Mouse (Mus musculus) embryonic facial prominence, embryonic 11.5 days (tissue): ENCODE measurements around the gene Rcor3. TPM values are rescaled to one million over a fixed set of nuclear protein-coding genes. Genes with fewer than 3 reads are reported as not detected.

Experiments used
- ATAC-seq: fragments of 200-750 bp; cut with Nextera tagmentation; replicated peaks from 2 replicates; pipeline ENCODE4 v1.8.0; 2017; ENCODE audit warnings: low read depth; ENCODE audit not compliant: insufficient number of reproducible peaks, low FRiP score, low TSS enrichment
- DNase-seq: peaks from one replicate; pipeline ENCODE4 v3.0.0-alpha.2; 2015; ENCODE audit warnings: low spot score
- H3K27ac ChIP-seq: fragments of 300-500 bp; sonication (generic); replicated peaks from 2 replicates; pipeline ENCODE4 v1.5.1; 2014; ENCODE audit warnings: mild to moderate bottlenecking, low read depth, low read length, control low read depth
- H3K27me3 ChIP-seq: fragments of 300-500 bp; sonication (generic); 2 replicates; pipeline ENCODE4 v1.6.1; 2014; ENCODE audit warnings: mild to moderate bottlenecking, low read length, moderate library complexity, mixed read lengths; ENCODE audit not compliant: control insufficient read depth, insufficient read depth
- H3K36me3 ChIP-seq: fragments of 300-500 bp; sonication (generic); replicated peaks from 2 replicates; pipeline ENCODE4 v1.6.1; 2014; ENCODE audit warnings: low read depth, mild to moderate bottlenecking, low read length, moderate library complexity, mixed read lengths; ENCODE audit not compliant: control insufficient read depth, insufficient read depth
- H3K4me1 ChIP-seq: fragments of 300-500 bp; sonication (generic); 2 replicates; pipeline ENCODE4 v1.6.1; 2014; ENCODE audit warnings: low read length, mixed read lengths; ENCODE audit not compliant: control insufficient read depth, insufficient read depth
- H3K4me2 ChIP-seq: fragments of 300-500 bp; sonication (generic); 2 replicates; pipeline ENCODE4 v1.6.1; 2014; ENCODE audit warnings: low read depth, mild to moderate bottlenecking, control low read depth, low read length, moderate library complexity
- H3K4me3 ChIP-seq: fragments of 300-500 bp; sonication (generic); 2 replicates; pipeline ENCODE4 v1.5.1; 2014; ENCODE audit warnings: low read depth, low read length, control low read depth
- H3K9ac ChIP-seq: fragments of 300-500 bp; sonication (generic); replicated peaks from 2 replicates; pipeline ENCODE4 v1.6.1; 2014; ENCODE audit warnings: mild to moderate bottlenecking, control low read depth, low read length
- H3K9me3 ChIP-seq: fragments of 300-500 bp; sonication (generic); replicated peaks from 2 replicates; pipeline ENCODE4 v1.6.1; 2016; ENCODE audit warnings: mild to moderate bottlenecking, low read length, inconsistent platforms, mixed read lengths; ENCODE audit not compliant: control insufficient read depth
- WGBS: fragments of 180-500 bp; shearing (Covaris S2); extraction: QIAGEN DNeasy Blood & Tissue Kit; methylation state at CpG from one replicate; pipeline ENCODE4 v1.1.7; 2014; 5-methylcytosine and 5-hydroxymethylcytosine counted together
- polyA plus RNA-seq: library from polyadenylated mRNA; unstranded; fragments of >200 nt; fragmentation: Nextera tagmentation; extraction: Ambion mirVana; gene quantifications from 2 replicates; pipeline ENCODE4 v1.2.1, GENCODE M21; 2014

The Rcor3 gene
- polyA plus RNA-seq, 1 experiment from 2014 or later, result 17.3 TPM

GRCm38 (mm10) chr1:192058911-192059310 is 79.0 kb downstream of the Rcor3 start:
- no peak for DNase-seq
- no peaks in the 10 kb centered on the region for H3K9me3 ChIP-seq
- 85% methylated on average over 10 of the region's 10 CpGs for WGBS
- H3K4me3 ChIP-seq, result no peak overlapping the region
- H3K4me2 ChIP-seq, result no peak overlapping the region
- no peak for ATAC-seq
- H3K9ac ChIP-seq, result no peak overlapping the region
- H3K27me3 ChIP-seq, result no peaks in the 10 kb centered on the region
- no peaks in the 10 kb centered on the region for H3K4me1 ChIP-seq
- no peak overlapping the region for H3K27ac ChIP-seq
- no peaks in the 10 kb centered on the region for H3K36me3 ChIP-seq

- DNase-seq, result no peak
- Histone ChIP-seq H3K4me2 (no peak overlapping the region), H3K9ac (no peak overlapping the region), H3K36me3 (no peaks in the 10 kb centered on the region), H3K4me1 (no peaks in the 10 kb centered on the region), H3K9me3 (no peaks in the 10 kb centered on the region), H3K27me3 (no peaks in the 10 kb centered on the region), H3K4me3 (no peak overlapping the region), H3K27ac (no peak overlapping the region)
- WGBS, result 59% methylated on average over 3 of the region's 3 CpGs
- ATAC-seq, result no peak
Measured at GRCm38 (mm10) chr1:192053726-192054125, 84.1 kb downstream of the Rcor3 start.

- DNase-seq (no peak), ATAC-seq (no peak)
- Histone ChIP-seq H3K4me1 (no peaks in the 10 kb centered on the region), H3K9me3 (no peaks in the 10 kb centered on the region), H3K27me3 (no peaks in the 10 kb centered on the region), H3K4me2 (no peak overlapping the region), H3K9ac (no peak overlapping the region), H3K27ac (no peak overlapping the region), H3K36me3 (no peaks in the 10 kb centered on the region), H3K4me3 (no peak overlapping the region)
- 88% methylated on average over 5 of the region's 5 CpGs for WGBS
Measured at GRCm38 (mm10) chr1:192052986-192053385, 84.9 kb downstream of the Rcor3 start.

GRCm38 (mm10) chr1:192052461-192052860 is 85.4 kb downstream of the Rcor3 start:
- H3K27ac ChIP-seq, result no peak overlapping the region
- DNase-seq (no peak), ATAC-seq (no peak)
- H3K9me3 ChIP-seq, result no peaks in the 10 kb centered on the region
- no peak overlapping the region for H3K4me2 ChIP-seq
- no peak overlapping the region for H3K4me3 ChIP-seq
- H3K4me1 ChIP-seq, result no peaks in the 10 kb centered on the region
- H3K9ac ChIP-seq, result no peak overlapping the region
- no peaks in the 10 kb centered on the region for H3K27me3 ChIP-seq
- 86% methylated on average over 8 of the region's 8 CpGs for WGBS
- no peaks in the 10 kb centered on the region for H3K36me3 ChIP-seq

Other genes starting within 250 kb of the Rcor3 start
- 1.9 and 2.2 TPM in 2 replicates for gene Slc30a1, start 231.3 kb downstream of the Rcor3 start, polyA plus RNA-seq
- 2.5 and 4.2 TPM in 2 replicates for gene Rd3, start 160.7 kb downstream of the Rcor3 start, polyA plus RNA-seq
- 7.6 and 7.8 TPM in 2 replicates for gene Traf5, start 45.5 kb downstream of the Rcor3 start, polyA plus RNA-seq
- gene Kcnh1, start 52.7 kb upstream of the Rcor3 start, polyA plus RNA-seq, result 0.38 and 0.39 TPM in 2 replicates